Mouse (Mus musculus): ENCODE measurements around the gene Slc27a1.

- no peak for TF ChIP-seq POLR2A (IDR thresholded peaks at IDR 0.05; ENCODE audit: insufficient read depth, low read length)
- TF ChIP-seq CTCF (IDR thresholded peaks at IDR 0.05; ENCODE audit: low read depth, low read length), result no peak
These were observed 56.4 kb downstream of the Slc27a1 start for GRCm38 (mm10) chr8:71625088-71625487.
